ENCODE assay signal across 14 mouse cellular contexts in genomic region chr10:22818600-22819238, GRCm38 (mm10). TPM values are rescaled to one million over a fixed set of nuclear protein-coding genes. Genes with fewer than 3 reads are reported as not detected.
DNase-seq lines count a peak whose midpoint lies in the region; ATAC-seq and TF ChIP-seq lines count a peak whose summit lies in the region.
"Had no signal": no experiment of that assay in that cellular context is flagged by ENCODE, and none has a peak within 500 bp of the region (broad histone marks: within the 10 kb centered on the region; RNA-seq: fewer than 3 reads in every experiment).

No protein-coding gene starts in this region.

- no peak for ATAC-seq in hindbrain, embryonic 16.5 days
- no peak for ATAC-seq in embryonic facial prominence, embryonic 15.5 days (ENCODE audit: insufficient number of reproducible peaks, low FRiP score, low TSS enrichment, low read depth)
- ATAC-seq in limb, embryonic 15.5 days (ENCODE audit: insufficient number of reproducible peaks, low FRiP score, low TSS enrichment, low read depth), result no peak
- no peak for ATAC-seq in megakaryocyte progenitor cell, adult 5-6 weeks (replicated peaks; ENCODE audit: poor library complexity)

- no peak overlapping the region for H3K4me2 ChIP-seq in hindbrain, embryonic 16.5 days (ENCODE audit: low read length)
- 0 out of 2 replicates have a peak overlapping the region, but pooled peaks have one; percentile 21 for H3K4me2 ChIP-seq in embryonic facial prominence, embryonic 15.5 days (replicated peaks)
- H3K4me2 ChIP-seq in limb, embryonic 15.5 days, result peak overlapping the region; percentile 22; the same call in 1 of the 2 replicates

- H3K36me3 ChIP-seq in hindbrain, embryonic 10.5 days, result no peaks in the 10 kb centered on the region
- H3K36me3 ChIP-seq in hindbrain, embryonic 16.5 days (ENCODE audit: control insufficient read depth, insufficient read depth, low read length), result no peaks in the 10 kb centered on the region
- H3K36me3 ChIP-seq in E14TG2a.4 (ENCODE audit: insufficient read depth, low read length), result no peaks in the 10 kb centered on the region
- no peaks in the 10 kb centered on the region for H3K36me3 ChIP-seq in embryonic facial prominence, embryonic 15.5 days
- H3K36me3 ChIP-seq in limb, embryonic 15.5 days, result no peaks in the 10 kb centered on the region

- H3K4me1 ChIP-seq in hindbrain, embryonic 10.5 days (replicated peaks), result peaks cover 12% of the 10 kb centered on the region
- no peaks in the 10 kb centered on the region for H3K4me1 ChIP-seq in hindbrain, embryonic 16.5 days (ENCODE audit: control insufficient read depth, insufficient read depth, low read depth, low read length)
- peaks cover 31% of the 10 kb centered on the region for H3K4me1 ChIP-seq in E14TG2a.4 (replicated peaks; ENCODE audit: low read depth, low read length)
- H3K4me1 ChIP-seq in embryonic facial prominence, embryonic 15.5 days, result peaks cover 19% of the 10 kb centered on the region; the same call in 1 of the 2 replicates
- peaks cover 21% of the 10 kb centered on the region for H3K4me1 ChIP-seq in limb, embryonic 15.5 days

- H3K27ac ChIP-seq in hindbrain, embryonic 10.5 days, result no peak overlapping the region
- H3K27ac ChIP-seq in hindbrain, embryonic 16.5 days (ENCODE audit: low read depth, low read length), result no peak overlapping the region
- no peak overlapping the region for H3K27ac ChIP-seq in embryonic facial prominence, embryonic 15.5 days (replicated peaks)
- H3K27ac ChIP-seq in limb, embryonic 15.5 days, result no peak overlapping the region

- under 1% methylated on average over 12 of the region's 12 CpGs for WGBS in hindbrain, embryonic 10.5 days
- under 1% methylated on average over 12 of the region's 12 CpGs for WGBS in hindbrain, embryonic 16.5 days
- WGBS in embryonic facial prominence, embryonic 15.5 days, result under 1% methylated on average over 12 of the region's 12 CpGs
- WGBS in limb, embryonic 15.5 days, result 2% methylated on average over 12 of the region's 12 CpGs

- H3K9me3 ChIP-seq in hindbrain, embryonic 10.5 days, result no peaks in the 10 kb centered on the region
- no peaks in the 10 kb centered on the region; the same call in 1 of the 2 replicates for H3K9me3 ChIP-seq in hindbrain, embryonic 16.5 days (ENCODE audit: control insufficient read depth, low read length)
- peaks cover 3% of the 10 kb centered on the region; the same call in 1 of the 2 replicates for H3K9me3 ChIP-seq in E14TG2a.4 (ENCODE audit: low read length)
- H3K9me3 ChIP-seq in embryonic facial prominence, embryonic 15.5 days (replicated peaks), result no peaks in the 10 kb centered on the region
- H3K9me3 ChIP-seq in limb, embryonic 15.5 days, result no peaks in the 10 kb centered on the region

- DNase-seq in hindbrain, embryonic 10.5 days (ENCODE audit: low spot score), result no peak
- no peak for DNase-seq in right cerebral cortex, postnatal 25 days
- no peak for DNase-seq in spleen, postnatal 10 days (ENCODE audit: low spot score in 2 of 2)
- DNase-seq: adrenal gland, adult 2 months; layer of hippocampus, postnatal 36 days; thymus, adult 18-20 months had no signal

- H3K9ac ChIP-seq in hindbrain, embryonic 16.5 days (ENCODE audit: low read depth, low read length), result no peak overlapping the region
- H3K9ac ChIP-seq in embryonic facial prominence, embryonic 15.5 days, result no peak overlapping the region
- no peak overlapping the region for H3K9ac ChIP-seq in limb, embryonic 15.5 days

- H3K4me3 ChIP-seq in hindbrain, embryonic 10.5 days, result peak overlapping the region; percentile 32
- H3K4me3 ChIP-seq in hindbrain, embryonic 16.5 days (ENCODE audit: low read length), result no peak overlapping the region
- peak overlapping the region; percentile 69 for H3K4me3 ChIP-seq in E14TG2a.4 (replicated peaks; ENCODE audit: low read length)
- H3K4me3 ChIP-seq in embryonic facial prominence, embryonic 15.5 days (replicated peaks), result peak overlapping the region; percentile 24
- H3K4me3 ChIP-seq in limb, embryonic 15.5 days, result peak overlapping the region; percentile 4

- peaks cover 98% of the 10 kb centered on the region for H3K27me3 ChIP-seq in hindbrain, embryonic 10.5 days (ENCODE audit: insufficient read depth, poor library complexity, severe bottlenecking)
- H3K27me3 ChIP-seq in hindbrain, embryonic 16.5 days (replicated peaks; ENCODE audit: control insufficient read depth, insufficient read depth, low read length), result peaks cover 59% of the 10 kb centered on the region
- H3K27me3 ChIP-seq in E14TG2a.4 (ENCODE audit: insufficient read depth, low read length), result peaks cover 81% of the 10 kb centered on the region
- H3K27me3 ChIP-seq in embryonic facial prominence, embryonic 15.5 days, result peaks cover 90% of the 10 kb centered on the region
- peaks cover 87% of the 10 kb centered on the region for H3K27me3 ChIP-seq in limb, embryonic 15.5 days
- H3K27me3 ChIP-seq: CH12.LX had no signal

- no peak for TF ChIP-seq CTCF in E14TG2a.4 (conservative IDR thresholded peaks at IDR 0.05; ENCODE audit: low read length)

RNA-seq across cellular contexts. Expression of gene Tcf21, which starts 1.3 kb away (rescaled TPM):
- 0.27 and 0.65 TPM in 2 replicates for polyA plus RNA-seq in hindbrain, embryonic 10.5 days (2016; fragmentation: Nextera tagmentation; extraction: Ambion mirVana)
- 1.5 and 1.9 TPM in 2 replicates for polyA plus RNA-seq in hindbrain, embryonic 16.5 days (2015; fragmentation: Nextera tagmentation; extraction: Ambion mirVana)
- polyA plus RNA-seq in embryonic facial prominence, embryonic 15.5 days (2015; fragmentation: Nextera tagmentation; extraction: Ambion mirVana), result 3.0 and 3.3 TPM in 2 replicates
- polyA plus RNA-seq in limb, embryonic 15.5 days (2015; fragmentation: Nextera tagmentation; extraction: Ambion mirVana), result 0.14 and 0.19 TPM in 2 replicates
- not detected in 2 replicates for total RNA-seq in megakaryocyte progenitor cell, adult 5-6 weeks (2015)
- total RNA-seq in megakaryocyte progenitor cell, adult 5-6 weeks (2017), result not detected in 2 replicates
- total RNA-seq: CH12.LX; common myeloid progenitor, adult 5-6 weeks; layer of hippocampus, postnatal 36 days; neutrophil, adult 5-6 weeks had no signal
